ENCODE assay signal across 9 mouse cellular contexts in genomic region chr13:35131272-35132185, GRCm38 (mm10).
DNase-seq lines count a peak whose midpoint lies in the region; ATAC-seq and TF ChIP-seq lines count a peak whose summit lies in the region.
"Had no signal": no experiment of that assay in that cellular context is flagged by ENCODE, and none has a peak within 500 bp of the region (broad histone marks: within the 10 kb centered on the region; RNA-seq: fewer than 3 reads in every experiment).

No protein-coding gene starts in this region.

- no peak for TF ChIP-seq CTCF in brain, embryonic 14.5 days (IDR thresholded peaks at IDR 0.05; ENCODE audit: borderline replicate concordance, extremely low read depth, insufficient read depth, insufficient read length)

- DNase-seq in heart, adult 11 months = peak; percentile 96
- DNase-seq in brain, embryonic 14.5 days (ENCODE audit: low read depth) = peak; percentile 19
- DNase-seq in layer of hippocampus, adult 18-20 months (ENCODE audit: low spot score in 2 of 2) = peak; percentile 32 to 66
- DNase-seq in right cerebral cortex, postnatal 14 days = peak; percentile 12
- DNase-seq in Muller cell, postnatal 12 days (ENCODE audit: inconsistent ontology term) = no peak
- no peak for DNase-seq in midbrain, embryonic 14.5 days
- DNase-seq in kidney, adult 18-20 months = no peak

- no peak overlapping the region for H3K27ac ChIP-seq in heart, embryonic 12.5 days (ENCODE audit: poor library complexity, severe bottlenecking)
- no peak overlapping the region for H3K27ac ChIP-seq in midbrain, embryonic 14.5 days (replicated peaks; ENCODE audit: low read depth, low read length)
- H3K27ac ChIP-seq: liver, embryonic 14.5 days had no signal

- TF ChIP-seq POLR2A in brain, embryonic 14.5 days (IDR thresholded peaks at IDR 0.05; ENCODE audit: borderline replicate concordance, extremely low read depth, insufficient read depth, insufficient read length, poor library complexity, severe bottlenecking) = no peak

- no peak for ATAC-seq in heart, embryonic 12.5 days (ENCODE audit: insufficient number of reproducible peaks, low FRiP score)
- no peak for ATAC-seq in midbrain, embryonic 14.5 days (ENCODE audit: low FRiP score, low TSS enrichment)

- no peaks in the 10 kb centered on the region for H3K27me3 ChIP-seq in heart, embryonic 12.5 days (replicated peaks)
- H3K27me3 ChIP-seq in midbrain, embryonic 14.5 days (ENCODE audit: control insufficient read depth, insufficient read depth, low read length) = no peaks in the 10 kb centered on the region

- no peak overlapping the region for H3K4me2 ChIP-seq in heart, embryonic 12.5 days
- H3K4me2 ChIP-seq in midbrain, embryonic 14.5 days (ENCODE audit: low read length) = no peak overlapping the region

- WGBS in heart, embryonic 12.5 days = 67% methylated on average over 8 of the region's 8 CpGs
- 86% methylated on average over 8 of the region's 8 CpGs for WGBS in midbrain, embryonic 14.5 days

- no peak overlapping the region for H3K9ac ChIP-seq in heart, embryonic 12.5 days
- no peak overlapping the region for H3K9ac ChIP-seq in midbrain, embryonic 14.5 days (replicated peaks; ENCODE audit: low read length)
- H3K9ac ChIP-seq: liver, embryonic 14.5 days had no signal

- H3K9me3 ChIP-seq in heart, embryonic 12.5 days (replicated peaks) = 0 out of 2 replicates have a peak, but pooled peaks cover 4% of the 10 kb centered on the region
- no peaks in the 10 kb centered on the region for H3K9me3 ChIP-seq in midbrain, embryonic 14.5 days (ENCODE audit: control insufficient read depth, low read length)

- H3K4me3 ChIP-seq in heart, embryonic 12.5 days = no peak overlapping the region
- no peak overlapping the region for H3K4me3 ChIP-seq in midbrain, embryonic 14.5 days (replicated peaks; ENCODE audit: low read depth, low read length)

- H3K36me3 ChIP-seq in heart, embryonic 12.5 days = no peaks in the 10 kb centered on the region
- H3K36me3 ChIP-seq in midbrain, embryonic 14.5 days (ENCODE audit: control insufficient read depth, insufficient read depth, low read length) = no peaks in the 10 kb centered on the region

- H3K4me1 ChIP-seq in heart, embryonic 12.5 days (replicated peaks) = no peaks in the 10 kb centered on the region
- no peaks in the 10 kb centered on the region for H3K4me1 ChIP-seq in midbrain, embryonic 14.5 days (ENCODE audit: control insufficient read depth, insufficient read depth, low read length)

Comparison
In these comparisons a context has a peak if more than half of its experiments do, and no peak if none do; other contexts are left out.
1. DNase-seq: peak in heart, adult 11 months (single experiment), brain, embryonic 14.5 days (single experiment), layer of hippocampus, adult 18-20 months (2 of 2) and right cerebral cortex, postnatal 14 days (single experiment); none in Muller cell, postnatal 12 days (single experiment), midbrain, embryonic 14.5 days (single experiment) and kidney, adult 18-20 months (single experiment).